Mouse (Mus musculus): ENCODE data around the gene Bsn.

- TF ChIP-seq CTCF (IDR thresholded peaks at IDR 0.05; ENCODE audit: low read depth, low read length) (no peak), POLR2AphosphoS5 (IDR thresholded peaks at IDR 0.05; ENCODE audit: insufficient replicate concordance, low read depth, low read length) (no peak)
These were observed 48.6 kb upstream of the Bsn start for GRCm38 (mm10) chr9:108238831-108239230.
